Mouse (Mus musculus) MEL (cell line): ENCODE data around the gene Rbm42.

Source experiments
- GABPA ChIP-seq: IDR thresholded peaks from 2 replicates; pipeline ENCODE4 v1.6.1; 2012; ENCODE audit warnings: low read depth, mild to moderate bottlenecking, inconsistent platforms, low read length, improper control_type of control experiment, moderate library complexity
- RCOR1 ChIP-seq: IDR thresholded peaks from 2 replicates; pipeline ENCODE4 v1.6.1; 2012; ENCODE audit warnings: low read depth, mild to moderate bottlenecking, inconsistent platforms, low read length, improper control_type of control experiment

- TF ChIP-seq GABPA (no peak), RCOR1 (no peak)
These were observed 45.2 kb downstream of the Rbm42 start for GRCm38 (mm10) chr7:30604944-30605343.
